Mouse (Mus musculus) lung, postnatal 25 days (tissue): ENCODE results near the gene Spink2.
A peak's percentile ranks its signal among the peaks of the same experiment; 100 is the strongest.
"Not testable (repeated sequence)": the region's sequence is repeated elsewhere in the genome, so short reads cannot be mapped to it uniquely, and the experiment has no call there.

Source experiments
- DNase-seq: peaks from one replicate; pipeline ENCODE4 v3.0.0; 2022; ENCODE audit warnings: low spot score

The Spink2 gene

GRCm38 (mm10) chr5:77211236-77211635 is at the start of gene Spink2:
Gene Spink2 (minus strand): TSS chr5:77211471.
- DNase-seq = peak; percentile 21

- DNase-seq = no peak
Measured at GRCm38 (mm10) chr5:77260141-77260540, 48.9 kb upstream of the Spink2 start.

- DNase-seq = no peak
Measured at GRCm38 (mm10) chr5:77259315-77259714, 48.0 kb upstream of the Spink2 start.

- no peak for DNase-seq
Measured at GRCm38 (mm10) chr5:77257603-77258002, 46.3 kb upstream of the Spink2 start.

- no peak for DNase-seq
Measured at GRCm38 (mm10) chr5:77254402-77254801, 43.1 kb upstream of the Spink2 start.

GRCm38 (mm10) chr5:77253154-77253553 is 41.9 kb upstream of the Spink2 start:
- no peak for DNase-seq

- peak; percentile 8 for DNase-seq
Measured at GRCm38 (mm10) chr5:77252115-77252827, 41.0 kb upstream of the Spink2 start.

GRCm38 (mm10) chr5:77251656-77252055 is 40.4 kb upstream of the Spink2 start:
- DNase-seq = no peak

- DNase-seq = no peak
Measured at GRCm38 (mm10) chr5:77250083-77250482, 38.8 kb upstream of the Spink2 start.

GRCm38 (mm10) chr5:77245787-77246671 is 34.8 kb upstream of the Spink2 start:
- DNase-seq = peak; percentile 14

GRCm38 (mm10) chr5:77245463-77245786 is 34.2 kb upstream of the Spink2 start:
- DNase-seq = no peak

- no peak for DNase-seq
Measured at GRCm38 (mm10) chr5:77244331-77244987, 33.2 kb upstream of the Spink2 start.

GRCm38 (mm10) chr5:77237104-77237503 is 25.8 kb upstream of the Spink2 start:
- no peak for DNase-seq

GRCm38 (mm10) chr5:77234921-77235320 is 23.6 kb upstream of the Spink2 start:
- DNase-seq = no peak

GRCm38 (mm10) chr5:77231863-77232262 is 20.6 kb upstream of the Spink2 start:
- not testable (repeated sequence) for DNase-seq

- DNase-seq = peak; percentile 48
Measured at GRCm38 (mm10) chr5:77228986-77229385, 17.7 kb upstream of the Spink2 start.

- DNase-seq = no peak
Measured at GRCm38 (mm10) chr5:77223043-77223975, 12.0 kb upstream of the Spink2 start.

GRCm38 (mm10) chr5:77217724-77218123 is 6.5 kb upstream of the Spink2 start:
- DNase-seq = no peak

- DNase-seq = peak; percentile 73
Measured at GRCm38 (mm10) chr5:77217211-77217610, 5.9 kb upstream of the Spink2 start.

GRCm38 (mm10) chr5:77206134-77206533 is 5.1 kb downstream of the Spink2 start:
- DNase-seq = no peak

- DNase-seq = no peak
Measured at GRCm38 (mm10) chr5:77202238-77202637, 9.0 kb downstream of the Spink2 start.

GRCm38 (mm10) chr5:77200695-77201094 is 10.6 kb downstream of the Spink2 start:
- DNase-seq = no peak
